Mouse (Mus musculus) liver, adult 2 months (tissue): ENCODE measurements around the gene Serpini1. TPM values are rescaled to one million over a fixed set of nuclear protein-coding genes. Genes with fewer than 3 reads are reported as not detected.

ENCODE experiments used
- DNase-seq: peaks from one replicate; pipeline ENCODE4 v3.0.0-alpha.2; 2011; ENCODE audit warnings: low read depth, low spot score; ENCODE audit errors: extremely low read depth
- H3K27ac ChIP-seq: fragments of 200-500 bp; replicated peaks from 2 replicates; pipeline ENCODE4 v1.5.1; 2012; ENCODE audit warnings: low read depth, mild to moderate bottlenecking, control low read depth, inconsistent platforms, low read length; ENCODE audit not compliant: insufficient read depth
- H3K27me3 ChIP-seq: fragments of 200-500 bp; 2 replicates; pipeline ENCODE4 v1.6.1; 2012; ENCODE audit warnings: mild to moderate bottlenecking, moderate library complexity, low read length, inconsistent platforms; ENCODE audit not compliant: control insufficient read depth, insufficient read depth
- H3K36me3 ChIP-seq: fragments of 200-500 bp; 2 replicates; pipeline ENCODE4 v1.6.1; 2012; ENCODE audit warnings: low read length, inconsistent platforms; ENCODE audit not compliant: control insufficient read depth, insufficient read depth
- H3K4me1 ChIP-seq: fragments of 200-500 bp; 2 replicates; pipeline ENCODE4 v1.6.1; 2011; ENCODE audit warnings: low read length; ENCODE audit not compliant: control insufficient read depth, insufficient read depth
- H3K4me3 ChIP-seq: fragments of 200-500 bp; 2 replicates; pipeline ENCODE4 v1.5.1; 2011; ENCODE audit warnings: low read depth, mild to moderate bottlenecking, control low read depth, low read length, moderate library complexity; ENCODE audit not compliant: insufficient read depth
- H3K79me2 ChIP-seq: fragments of 200-500 bp; 2 replicates; pipeline ENCODE4 v1.6.1; 2012; ENCODE audit warnings: inconsistent platforms, mild to moderate bottlenecking, low read length, moderate library complexity; ENCODE audit not compliant: control insufficient read depth, insufficient read depth
- H3K9ac ChIP-seq: fragments of 200-500 bp; 2 replicates; pipeline ENCODE4 v1.6.1; 2012; ENCODE audit warnings: low read depth, mild to moderate bottlenecking, control low read depth, inconsistent platforms, low read length
- CTCF ChIP-seq: fragments of 200-500 bp; IDR thresholded peaks from 2 replicates; pipeline ENCODE4 v1.5.1; 2011; ENCODE audit warnings: low read depth, low read length, control low read depth
- POLR2A ChIP-seq: fragments of 200-500 bp; IDR thresholded peaks from 2 replicates; pipeline ENCODE4 v1.6.1; 2011; ENCODE audit warnings: low read length, control low read depth; ENCODE audit not compliant: insufficient read depth; ENCODE audit errors: extremely low read depth
- WGBS: fragments of 180-500 bp; shearing (Covaris S2); methylation state at CpG from one replicate; pipeline ENCODE4 v1.1.7; 2018; 5-methylcytosine and 5-hydroxymethylcytosine counted together
- polyA plus RNA-seq: library from polyadenylated mRNA; depleted of rRNA; stranded (reverse); fragments of >200 nt; gene quantifications from 2 replicates; pipeline ENCODE4 v1.2.3, GENCODE M21; 2012
- total RNA-seq: library from RNA; depleted of rRNA; stranded (reverse); fragments of >200 nt; gene quantifications from 2 replicates; pipeline ENCODE4 v1.2.3, GENCODE M21; 2014

The Serpini1 gene
- total and polyA plus RNA-seq, 2 experiments: 0.05 to 0.28 TPM

DNA sequence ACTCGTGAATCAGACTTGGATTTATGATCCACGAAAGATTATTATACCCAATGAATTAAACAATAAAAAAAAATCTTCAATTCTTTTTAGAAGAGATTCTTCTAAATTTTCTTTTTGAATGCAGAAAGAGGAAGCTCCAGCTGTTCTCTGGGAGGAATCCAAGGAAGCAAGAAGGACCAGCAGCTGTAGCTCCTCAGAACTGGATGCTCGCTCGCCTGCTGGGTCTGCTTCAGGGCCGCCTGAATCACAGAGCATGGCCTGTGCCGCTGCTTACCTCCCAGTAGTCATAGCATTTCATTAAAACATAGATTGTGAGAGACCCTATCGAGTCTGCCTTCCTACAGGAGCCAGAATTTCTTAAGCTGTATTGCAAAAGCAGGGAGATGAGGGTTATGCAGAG, 53.7 kb downstream of the Serpini1 start:
- no peaks in the 10 kb centered on the region for H3K4me1 ChIP-seq
- H3K36me3 ChIP-seq: no peaks in the 10 kb centered on the region
- TF ChIP-seq CTCF (no peak), POLR2A (no peak)
- H3K27me3 ChIP-seq: no peaks in the 10 kb centered on the region
- no peak overlapping the region for H3K27ac ChIP-seq
- no peak for DNase-seq
- 80% methylated on average over 7 of the region's 7 CpGs for WGBS
- no peak overlapping the region for H3K9ac ChIP-seq
- H3K79me2 ChIP-seq: no peaks in the 10 kb centered on the region
- no peak overlapping the region for H3K4me3 ChIP-seq

DNA sequence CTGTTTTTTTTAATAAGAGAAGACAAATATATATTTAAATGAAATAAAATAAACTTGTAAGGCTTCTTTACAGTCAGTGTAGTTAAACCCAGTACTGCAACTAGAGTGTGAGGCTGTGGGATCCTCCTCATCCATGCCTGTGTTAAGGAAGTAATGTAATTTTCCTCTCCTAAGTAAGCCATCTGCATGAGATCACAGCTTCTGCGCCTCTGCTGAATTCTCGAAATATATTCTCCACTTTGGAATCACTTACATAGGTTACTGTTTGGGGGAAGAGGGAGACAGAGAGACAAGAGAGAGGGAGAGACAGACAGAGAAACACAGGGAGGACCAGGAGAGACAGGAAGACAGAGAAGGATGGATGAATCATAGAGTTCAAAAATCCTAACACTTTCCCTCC, 67.3 kb downstream of the Serpini1 start:
- Histone ChIP-seq H3K4me3 (no peak overlapping the region), H3K9ac (no peak overlapping the region), H3K27me3 (no peaks in the 10 kb centered on the region), H3K79me2 (no peaks in the 10 kb centered on the region), H3K4me1 (no peaks in the 10 kb centered on the region), H3K36me3 (no peaks in the 10 kb centered on the region), H3K27ac (no peak overlapping the region)
- WGBS: 88% methylated on average over 2 of the region's 2 CpGs
- TF ChIP-seq POLR2A (no peak), CTCF (no peak)
- DNase-seq: no peak

DNA sequence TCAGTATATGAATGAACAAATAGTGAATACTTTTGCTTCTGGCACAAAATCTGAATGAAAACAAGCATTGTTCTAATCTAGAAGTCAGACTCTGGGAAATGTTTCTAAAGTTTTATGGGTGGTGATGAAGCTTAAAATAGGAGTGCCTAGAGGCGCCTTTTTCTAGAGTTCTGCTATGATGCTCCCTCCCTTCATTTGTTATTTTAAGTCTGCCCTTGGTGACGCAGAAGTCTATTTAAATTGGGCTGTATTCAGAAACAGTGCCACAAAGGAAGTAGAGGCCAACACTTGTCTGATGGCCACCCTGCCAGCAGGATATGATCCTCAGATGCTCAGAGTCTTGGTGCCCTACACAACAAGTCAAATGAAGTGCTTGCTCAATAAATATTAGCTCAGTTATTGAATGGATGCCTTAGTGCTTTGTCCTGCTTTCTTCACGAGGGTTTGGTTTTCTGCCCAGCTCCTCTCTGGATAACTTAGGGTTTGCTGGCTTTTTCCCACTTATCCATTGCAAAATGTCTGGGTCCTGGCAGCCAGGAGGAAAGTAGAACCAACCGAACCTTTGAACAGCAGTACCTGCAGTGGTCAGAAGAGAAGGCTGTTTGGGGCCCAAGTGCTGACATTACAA, 73.8 kb downstream of the Serpini1 start:
- WGBS: 68% methylated on average over 4 of the region's 4 CpGs
- no peak overlapping the region for H3K4me3 ChIP-seq
- no peaks in the 10 kb centered on the region for H3K36me3 ChIP-seq
- no peak overlapping the region for H3K27ac ChIP-seq
- TF ChIP-seq CTCF (no peak), POLR2A (no peak)
- DNase-seq: no peak
- H3K4me1 ChIP-seq: no peaks in the 10 kb centered on the region
- no peaks in the 10 kb centered on the region for H3K79me2 ChIP-seq
- no peak overlapping the region for H3K9ac ChIP-seq
- H3K27me3 ChIP-seq: no peaks in the 10 kb centered on the region

GRCm38 (mm10) chr3:75633221-75633620, 75.9 kb downstream of the Serpini1 start:
- WGBS: 86% methylated on average over 1 of the region's 1 CpGs
- H3K79me2 ChIP-seq: no peaks in the 10 kb centered on the region
- no peaks in the 10 kb centered on the region for H3K4me1 ChIP-seq
- TF ChIP-seq POLR2A: no peak
- H3K27ac ChIP-seq: no peak overlapping the region
- DNase-seq: no peak
- no peaks in the 10 kb centered on the region for H3K36me3 ChIP-seq
- no peak overlapping the region for H3K9ac ChIP-seq
- no peak overlapping the region for H3K4me3 ChIP-seq
- H3K27me3 ChIP-seq: no peaks in the 10 kb centered on the region

- H3K27ac ChIP-seq: no peak overlapping the region
- no peak for TF ChIP-seq CTCF
- TF ChIP-seq POLR2A: no peak
- no peak for DNase-seq
- no peaks in the 10 kb centered on the region for H3K36me3 ChIP-seq
- no peak overlapping the region for H3K4me3 ChIP-seq
- no peaks in the 10 kb centered on the region for H3K27me3 ChIP-seq
- 71% methylated on average over 4 of the region's 4 CpGs for WGBS
- no peaks in the 10 kb centered on the region for H3K79me2 ChIP-seq
- H3K9ac ChIP-seq: no peak overlapping the region
- no peaks in the 10 kb centered on the region for H3K4me1 ChIP-seq
These were observed 76.3 kb downstream of the Serpini1 start for GRCm38 (mm10) chr3:75633635-75634034.

GRCm38 (mm10) chr3:75635648-75636047, 78.3 kb downstream of the Serpini1 start:
- no peaks in the 10 kb centered on the region for H3K27me3 ChIP-seq

More at GRCm38 (mm10) chr3:75635648-75636047, 78.3 kb downstream of the Serpini1 start:
- H3K36me3 ChIP-seq: no peaks in the 10 kb centered on the region
- no peaks in the 10 kb centered on the region for H3K4me1 ChIP-seq
- DNase-seq: no peak
- H3K79me2 ChIP-seq: no peaks in the 10 kb centered on the region
- no peak overlapping the region for H3K4me3 ChIP-seq
- 94% methylated on average over 1 of the region's 1 CpGs for WGBS
- TF ChIP-seq CTCF (no peak), POLR2A (no peak)
- H3K9ac ChIP-seq: no peak overlapping the region
- H3K27ac ChIP-seq: no peak overlapping the region
